Mouse (Mus musculus) midbrain, embryonic 11.5 days (tissue): ENCODE results near the gene Eln. TPM values are rescaled to one million over a fixed set of nuclear protein-coding genes. Genes with fewer than 3 reads are reported as not detected.
A peak's percentile ranks its signal among the peaks of the same experiment; 100 is the strongest.

ENCODE experiments used
- ATAC-seq: fragments of 200-750 bp; cut with Nextera tagmentation; 2 replicates; pipeline ENCODE4 v1.8.0; 2017; ENCODE audit warnings: moderate TSS enrichment, moderate library complexity; ENCODE audit not compliant: low FRiP score
- DNase-seq: peaks from one replicate; pipeline ENCODE4 v3.0.0; 2015; ENCODE audit warnings: low spot score; ENCODE audit errors: missing footprints
- H3K27ac ChIP-seq: fragments of 300-500 bp; sonication (generic); 2 replicates; pipeline ENCODE4 v1.5.1; 2014; ENCODE audit warnings: low read depth, low read length
- H3K27me3 ChIP-seq: fragments of 300-500 bp; sonication (generic); 2 replicates; pipeline ENCODE4 v1.6.1; 2014; ENCODE audit warnings: mild to moderate bottlenecking, low read length, moderate library complexity, mixed read lengths; ENCODE audit not compliant: control insufficient read depth, insufficient read depth
- H3K36me3 ChIP-seq: fragments of 300-500 bp; sonication (generic); 2 replicates; pipeline ENCODE4 v1.6.1; 2014; ENCODE audit warnings: mild to moderate bottlenecking, low read length, moderate library complexity, mixed read lengths; ENCODE audit not compliant: control insufficient read depth, insufficient read depth
- H3K4me1 ChIP-seq: fragments of 300-500 bp; sonication (generic); 2 replicates; pipeline ENCODE4 v1.6.1; 2014; ENCODE audit warnings: low read length; ENCODE audit not compliant: control insufficient read depth, insufficient read depth
- H3K4me2 ChIP-seq: fragments of 300-500 bp; sonication (generic); 2 replicates; pipeline ENCODE4 v1.6.1; 2014; ENCODE audit warnings: mild to moderate bottlenecking, moderate library complexity
- H3K4me3 ChIP-seq: fragments of 300-500 bp; sonication (generic); 2 replicates; pipeline ENCODE4 v1.5.1; 2014; ENCODE audit warnings: low read depth, low read length
- H3K9ac ChIP-seq: fragments of 300-500 bp; sonication (generic); 2 replicates; pipeline ENCODE4 v1.6.1; 2014; ENCODE audit warnings: low read length
- H3K9me3 ChIP-seq: fragments of 300-500 bp; sonication (generic); 2 replicates; pipeline ENCODE4 v1.6.1; 2016; ENCODE audit warnings: low read length; ENCODE audit not compliant: control insufficient read depth
- WGBS: fragments of 180-500 bp; shearing (Covaris S2); extraction: QIAGEN DNeasy Blood & Tissue Kit; methylation state at CpG from one replicate; pipeline ENCODE4 v1.1.7; 2014; 5-methylcytosine and 5-hydroxymethylcytosine counted together
- polyA plus RNA-seq: library from polyadenylated mRNA; unstranded; fragments of >200 nt; fragmentation: Nextera tagmentation; extraction: Ambion mirVana; gene quantifications from 2 replicates; pipeline ENCODE4 v1.2.1, GENCODE M21; 2014

Gene Eln
- polyA plus RNA-seq, 1 experiment from 2014 or later: 2.0 TPM

- H3K9ac ChIP-seq: no peak overlapping the region
- peaks cover 9% of the 10 kb centered on the region for H3K4me1 ChIP-seq
- no peaks in the 10 kb centered on the region for H3K9me3 ChIP-seq
- no peak overlapping the region for H3K4me3 ChIP-seq
- no peaks in the 10 kb centered on the region for H3K27me3 ChIP-seq
- WGBS: 91% methylated on average over 2 of the region's 2 CpGs
- DNase-seq: no peak
- no peak overlapping the region for H3K4me2 ChIP-seq
- no peak for ATAC-seq
- no peak overlapping the region for H3K27ac ChIP-seq
- no peaks in the 10 kb centered on the region for H3K36me3 ChIP-seq
Measured at GRCm38 (mm10) chr5:134684398-134684797, 62.7 kb downstream of the Eln start.

GRCm38 (mm10) chr5:134683813-134684212 lies 63.3 kb downstream of the Eln start:
- Histone ChIP-seq H3K9ac (no peak overlapping the region), H3K4me3 (no peak overlapping the region), H3K9me3 (no peaks in the 10 kb centered on the region), H3K36me3 (no peaks in the 10 kb centered on the region), H3K4me1 (peaks cover 9% of the 10 kb centered on the region), H3K27ac (no peak overlapping the region), H3K4me2 (no peak overlapping the region), H3K27me3 (no peaks in the 10 kb centered on the region)
- ATAC-seq: no peak
- 75% methylated on average over 2 of the region's 2 CpGs for WGBS
- no peak for DNase-seq

- Histone ChIP-seq H3K4me1 (peaks cover 16% of the 10 kb centered on the region), H3K36me3 (no peaks in the 10 kb centered on the region), H3K9ac (no peak overlapping the region; the same call in 1 of the 2 replicates), H3K4me3 (no peak overlapping the region), H3K27ac (no peak overlapping the region), H3K27me3 (no peaks in the 10 kb centered on the region), H3K9me3 (no peaks in the 10 kb centered on the region), H3K4me2 (no peak overlapping the region)
- DNase-seq (no peak), ATAC-seq (no peak)
- WGBS: 88% methylated on average over 12 of the region's 12 CpGs
Measured at GRCm38 (mm10) chr5:134680238-134680637, 66.9 kb downstream of the Eln start.

- Histone ChIP-seq H3K36me3 (no peaks in the 10 kb centered on the region), H3K9me3 (no peaks in the 10 kb centered on the region), H3K4me3 (no peak overlapping the region), H3K9ac (no peak overlapping the region), H3K4me2 (no peak overlapping the region), H3K27ac (no peak overlapping the region), H3K27me3 (no peaks in the 10 kb centered on the region), H3K4me1 (peaks cover 20% of the 10 kb centered on the region)
- no peak for ATAC-seq
- DNase-seq: no peak
- WGBS: 70% methylated on average over 8 of the region's 8 CpGs
Measured at GRCm38 (mm10) chr5:134678827-134679546, 68.1 kb downstream of the Eln start.

GRCm38 (mm10) chr5:134678031-134678430 lies 69.1 kb downstream of the Eln start:
- no peak for ATAC-seq
- no peaks in the 10 kb centered on the region for H3K27me3 ChIP-seq
- H3K9me3 ChIP-seq: no peaks in the 10 kb centered on the region
- no peak overlapping the region for H3K27ac ChIP-seq
- H3K4me2 ChIP-seq: no peak overlapping the region
- H3K4me3 ChIP-seq: no peak overlapping the region
- DNase-seq: no peak
- no peaks in the 10 kb centered on the region for H3K36me3 ChIP-seq
- H3K9ac ChIP-seq: no peak overlapping the region
- WGBS: 74% methylated on average over 3 of the region's 3 CpGs
- H3K4me1 ChIP-seq: peaks cover 20% of the 10 kb centered on the region

GRCm38 (mm10) chr5:134677491-134677890 lies 69.6 kb downstream of the Eln start:
- Histone ChIP-seq H3K4me1 (peaks cover 20% of the 10 kb centered on the region), H3K9me3 (no peaks in the 10 kb centered on the region), H3K36me3 (0 out of 2 replicates have a peak, but pooled peaks cover 2% of the 10 kb centered on the region), H3K27me3 (no peaks in the 10 kb centered on the region), H3K4me2 (no peak overlapping the region), H3K27ac (no peak overlapping the region), H3K4me3 (no peak overlapping the region), H3K9ac (no peak overlapping the region)
- ATAC-seq (no peak), DNase-seq (no peak)
- 87% methylated on average over 5 of the region's 5 CpGs for WGBS

GRCm38 (mm10) chr5:134675956-134676759 lies 71.0 kb downstream of the Eln start:
- Histone ChIP-seq H3K4me3 (peak overlapping the region; percentile 26), H3K4me2 (peak overlapping the region; percentile 51), H3K4me1 (peaks cover 25% of the 10 kb centered on the region), H3K9me3 (no peaks in the 10 kb centered on the region), H3K27me3 (no peaks in the 10 kb centered on the region), H3K36me3 (0 out of 2 replicates have a peak, but pooled peaks cover 3% of the 10 kb centered on the region), H3K27ac (peak overlapping the region; percentile 90), H3K9ac (peak overlapping the region; percentile 73)
- DNase-seq: peak; percentile 97
- peak; percentile 95 for ATAC-seq
- WGBS: 1% methylated on average over 14 of the region's 14 CpGs

GRCm38 (mm10) chr5:134674977-134675376 lies 72.1 kb downstream of the Eln start:
- H3K27me3 ChIP-seq: no peaks in the 10 kb centered on the region
- WGBS: 76% methylated on average over 5 of the region's 5 CpGs
- ATAC-seq (no peak), DNase-seq (no peak)
- no peak overlapping the region for H3K4me2 ChIP-seq
- H3K4me1 ChIP-seq: peaks cover 25% of the 10 kb centered on the region
- no peak overlapping the region for H3K4me3 ChIP-seq
- H3K27ac ChIP-seq: no peak overlapping the region
- H3K9me3 ChIP-seq: no peaks in the 10 kb centered on the region
- peak overlapping the region; percentile 73 for H3K9ac ChIP-seq
- 0 out of 2 replicates have a peak, but pooled peaks cover 5% of the 10 kb centered on the region for H3K36me3 ChIP-seq

- no peak overlapping the region for H3K4me3 ChIP-seq
- no peak for ATAC-seq
- H3K4me2 ChIP-seq: no peak overlapping the region
- no peak overlapping the region for H3K27ac ChIP-seq
- H3K36me3 ChIP-seq: peaks cover 5% of the 10 kb centered on the region; the same call in 1 of the 2 replicates
- H3K9me3 ChIP-seq: no peaks in the 10 kb centered on the region
- H3K9ac ChIP-seq: no peak overlapping the region
- H3K4me1 ChIP-seq: peaks cover 25% of the 10 kb centered on the region
- no peak for DNase-seq
- 88% methylated on average over 6 of the region's 6 CpGs for WGBS
- H3K27me3 ChIP-seq: no peaks in the 10 kb centered on the region
Measured at GRCm38 (mm10) chr5:134672611-134673010, 74.5 kb downstream of the Eln start.
